Mouse (Mus musculus) skeletal muscle tissue, adult 2 months (tissue): ENCODE results near the gene Trio.
"Not testable (repeated sequence)": the region's sequence is repeated elsewhere in the genome, so short reads cannot be mapped to it uniquely, and the experiment has no call there.

Experiments used
- DNase-seq: peaks from one replicate; pipeline ENCODE4 v3.0.0-alpha.2; 2012; ENCODE audit warnings: low read depth, low spot score

The Trio gene

GRCm38 (mm10) chr15:27723746-27724145 lies 301.9 kb downstream of the Trio start:
- DNase-seq = no peak

GRCm38 (mm10) chr15:27720297-27720696 lies 305.4 kb downstream of the Trio start:
- not testable (repeated sequence) for DNase-seq

GRCm38 (mm10) chr15:27718668-27719067 lies 307.0 kb downstream of the Trio start:
- DNase-seq = no peak

GRCm38 (mm10) chr15:27715331-27715730 lies 310.3 kb downstream of the Trio start:
- no peak for DNase-seq

GRCm38 (mm10) chr15:27710698-27711097 lies 314.9 kb downstream of the Trio start:
- no peak for DNase-seq

- DNase-seq = no peak
Measured at GRCm38 (mm10) chr15:27708968-27709612, 316.6 kb downstream of the Trio start.

- no peak for DNase-seq
Measured at GRCm38 (mm10) chr15:27708499-27708898, 317.1 kb downstream of the Trio start.

- no peak for DNase-seq
Measured at GRCm38 (mm10) chr15:27702972-27703313, 322.7 kb downstream of the Trio start.

GRCm38 (mm10) chr15:27702031-27702971 lies 323.3 kb downstream of the Trio start:
- DNase-seq = no peak

- no peak for DNase-seq
Measured at GRCm38 (mm10) chr15:27697632-27698031, 328.0 kb downstream of the Trio start.

- no peak for DNase-seq
Measured at GRCm38 (mm10) chr15:27693235-27693634, 332.4 kb downstream of the Trio start.

GRCm38 (mm10) chr15:27692161-27692560 lies 333.5 kb downstream of the Trio start:
- DNase-seq = no peak

GRCm38 (mm10) chr15:27691213-27691612 lies 334.4 kb downstream of the Trio start:
- DNase-seq = no peak

- DNase-seq = no peak
Measured at GRCm38 (mm10) chr15:27688041-27688651, 337.5 kb downstream of the Trio start.

- no peak for DNase-seq
Measured at GRCm38 (mm10) chr15:27684813-27685212, 340.8 kb downstream of the Trio start.

GRCm38 (mm10) chr15:27683206-27683605 lies 342.4 kb downstream of the Trio start:
- no peak for DNase-seq

- DNase-seq = no peak
Measured at GRCm38 (mm10) chr15:27682619-27683018, 343.0 kb downstream of the Trio start.

GRCm38 (mm10) chr15:27681419-27682187 lies 344.0 kb downstream of the Trio start, which contains the start of gene Otulinl:
TSS of gene Otulinl (minus strand) at chr15:27681579.
- peak; percentile 76 for DNase-seq

GRCm38 (mm10) chr15:27680997-27681396 lies 344.7 kb downstream of the Trio start:
- no peak for DNase-seq
